Mouse (Mus musculus) adrenal gland, postnatal 10 days (tissue): Measurements from ENCODE around the gene Tmem211. TPM values are rescaled to one million over a fixed set of nuclear protein-coding genes. Genes with fewer than 3 reads are reported as not detected.

ENCODE experiments used
- DNase-seq: peaks from one replicate; pipeline ENCODE4 v3.0.0; 2021; ENCODE audit warnings: mixed read lengths
- long read RNA-seq, 2 experiments: library from polyadenylated mRNA; stranded (forward); transcript quantifications; one replicate each; pipeline ENCODE4 v2.0.0; 2021
- total RNA-seq, 2 experiments: library from RNA; stranded (reverse); gene quantifications; 2 replicates each; pipeline ENCODE4 v1.2.3; 2021

Gene Tmem211
- total RNA-seq, result not detected
- long read RNA-seq, experiment 1, result 0 reads
- long read RNA-seq, experiment 2, result 0 reads

GRCm38 (mm10) chr5:113226632-113227102, at the start of gene Tmem211:
Tmem211 (plus strand) TSS chr5:113226909.
- DNase-seq, result peak; percentile 89

- DNase-seq, result no peak
Measured at GRCm38 (mm10) chr5:113179451-113179842, 47.3 kb upstream of the Tmem211 start.

- peak; percentile 93 for DNase-seq
Measured at GRCm38 (mm10) chr5:113179843-113180682, 46.6 kb upstream of the Tmem211 start.

- DNase-seq, result no peak
Measured at GRCm38 (mm10) chr5:113180755-113181154, 46.0 kb upstream of the Tmem211 start.

GRCm38 (mm10) chr5:113181441-113181840, 45.3 kb upstream of the Tmem211 start:
- DNase-seq, result peak; percentile 32

- DNase-seq, result no peak
Measured at GRCm38 (mm10) chr5:113190558-113190957, 36.2 kb upstream of the Tmem211 start.

GRCm38 (mm10) chr5:113191901-113192300, 34.8 kb upstream of the Tmem211 start:
- no peak for DNase-seq

GRCm38 (mm10) chr5:113193762-113194161, 32.9 kb upstream of the Tmem211 start:
- no peak for DNase-seq

GRCm38 (mm10) chr5:113195451-113195850, 31.3 kb upstream of the Tmem211 start:
- no peak for DNase-seq

- DNase-seq, result no peak
Measured at GRCm38 (mm10) chr5:113195907-113196306, 30.8 kb upstream of the Tmem211 start.

- no peak for DNase-seq
Measured at GRCm38 (mm10) chr5:113196916-113197794, 29.6 kb upstream of the Tmem211 start.

- DNase-seq, result no peak
Measured at GRCm38 (mm10) chr5:113199126-113199771, 27.5 kb upstream of the Tmem211 start.

GRCm38 (mm10) chr5:113199772-113200134, 27.0 kb upstream of the Tmem211 start:
- DNase-seq, result no peak

GRCm38 (mm10) chr5:113204193-113204592, 22.5 kb upstream of the Tmem211 start:
- no peak for DNase-seq

- DNase-seq, result no peak
Measured at GRCm38 (mm10) chr5:113206670-113207352, 19.9 kb upstream of the Tmem211 start.

GRCm38 (mm10) chr5:113208048-113208447, 18.7 kb upstream of the Tmem211 start:
- DNase-seq, result peak; percentile 58

GRCm38 (mm10) chr5:113208622-113209400, 17.9 kb upstream of the Tmem211 start:
- DNase-seq, result peak; percentile 65

- no peak for DNase-seq
Measured at GRCm38 (mm10) chr5:113209401-113209750, 17.3 kb upstream of the Tmem211 start.

GRCm38 (mm10) chr5:113209898-113210297, 16.8 kb upstream of the Tmem211 start:
- DNase-seq, result peak; percentile 58

GRCm38 (mm10) chr5:113210314-113210713, 16.4 kb upstream of the Tmem211 start:
- no peak for DNase-seq
